Mouse (Mus musculus) heart, adult 8-10 months (tissue): ENCODE measurements around the gene Nr1h3. TPM values are rescaled to one million over a fixed set of nuclear protein-coding genes. Genes with fewer than 3 reads are reported as not detected.

ENCODE experiments used
- DNase-seq: peaks from one replicate; pipeline ENCODE4 v3.0.0; 2022; ENCODE audit warnings: low spot score
- total RNA-seq, 4 experiments: library from RNA; stranded (reverse); gene quantifications; 2 replicates each; pipeline ENCODE4 v1.2.4; 2022

Nr1h3 gene
- total RNA-seq, 4 experiments from 2014 or later, result 15.6 to 31.0 (median 22.5) TPM

- DNase-seq, result no peak
Measured at GRCm38 (mm10) chr2:91186208-91186607, 16.4 kb downstream of the Nr1h3 start.

- DNase-seq, result peak; percentile 58
Measured at GRCm38 (mm10) chr2:91183711-91184405, 18.8 kb downstream of the Nr1h3 start, which contains the start of gene Madd. Madd (minus strand) TSS chr2:91183837.

- peak; percentile 92 for DNase-seq
Measured at GRCm38 (mm10) chr2:91183148-91183513, 19.5 kb downstream of the Nr1h3 start.

GRCm38 (mm10) chr2:91182405-91183147, 20.1 kb downstream of the Nr1h3 start:
- DNase-seq, result no peak

- DNase-seq, result no peak
Measured at GRCm38 (mm10) chr2:91182016-91182404, 20.6 kb downstream of the Nr1h3 start.

GRCm38 (mm10) chr2:91180706-91181105, 21.9 kb downstream of the Nr1h3 start:
- DNase-seq, result no peak

GRCm38 (mm10) chr2:91179825-91180224, 22.8 kb downstream of the Nr1h3 start:
- DNase-seq, result no peak

- no peak for DNase-seq
Measured at GRCm38 (mm10) chr2:91176234-91176633, 26.4 kb downstream of the Nr1h3 start.

- no peak for DNase-seq
Measured at GRCm38 (mm10) chr2:91175490-91175889, 27.1 kb downstream of the Nr1h3 start.

- no peak for DNase-seq
Measured at GRCm38 (mm10) chr2:91169587-91170322, 32.9 kb downstream of the Nr1h3 start.

- no peak for DNase-seq
Measured at GRCm38 (mm10) chr2:91167629-91168028, 35.0 kb downstream of the Nr1h3 start.

- DNase-seq, result no peak
Measured at GRCm38 (mm10) chr2:91164991-91165390, 37.6 kb downstream of the Nr1h3 start.

- DNase-seq, result no peak
Measured at GRCm38 (mm10) chr2:91163532-91163931, 39.1 kb downstream of the Nr1h3 start.

- no peak for DNase-seq
Measured at GRCm38 (mm10) chr2:91162952-91163351, 39.7 kb downstream of the Nr1h3 start.

GRCm38 (mm10) chr2:91160591-91160990, 42.0 kb downstream of the Nr1h3 start:
- DNase-seq, result no peak

- no peak for DNase-seq
Measured at GRCm38 (mm10) chr2:91157002-91157752, 45.5 kb downstream of the Nr1h3 start.

GRCm38 (mm10) chr2:91154091-91154490, 48.5 kb downstream of the Nr1h3 start:
- DNase-seq, result no peak

GRCm38 (mm10) chr2:91152885-91153377, 49.7 kb downstream of the Nr1h3 start:
- no peak for DNase-seq

- DNase-seq, result no peak
Measured at GRCm38 (mm10) chr2:91151331-91151730, 51.3 kb downstream of the Nr1h3 start.

GRCm38 (mm10) chr2:91148101-91148500, 54.5 kb downstream of the Nr1h3 start:
- DNase-seq, result no peak

- no peak for DNase-seq
Measured at GRCm38 (mm10) chr2:91143401-91143800, 59.2 kb downstream of the Nr1h3 start.

- no peak for DNase-seq
Measured at GRCm38 (mm10) chr2:91142920-91143319, 59.7 kb downstream of the Nr1h3 start.
